ENCODE assay signal across 22 mouse cellular contexts in genomic region chr6:86839089-86839488, GRCm38 (mm10).
"Had no signal": no experiment of that assay in that cellular context is flagged by ENCODE, and none has a peak within 500 bp of the region (broad histone marks: within the 10 kb centered on the region; RNA-seq: fewer than 3 reads in every experiment).

No protein-coding gene starts in this region.

- H3K4me3 ChIP-seq: kidney, embryonic 15.5 days; left cerebral cortex, adult 2 months; limb, embryonic 12.5 days; limb, embryonic 15.5 days; neural tube, embryonic 13.5 days; stomach, embryonic 15.5 days had no signal

- H3K9me3 ChIP-seq: kidney, embryonic 15.5 days; limb, embryonic 12.5 days; limb, embryonic 15.5 days; neural tube, embryonic 13.5 days; stomach, embryonic 15.5 days had no signal

- DNase-seq: kidney, postnatal 10 days; kidney, postnatal 36 days; layer of hippocampus, postnatal 36 days; left cerebral cortex, postnatal 4 days; liver, postnatal 0 days; lung, embryonic 14.5 days; lung, postnatal 10 days; lung, postnatal 4 days; midbrain, embryonic 14.5 days; retina, postnatal 1 day; right cerebral cortex, postnatal 25 days; spleen, adult 18-20 months; thymus, postnatal 25 days had no signal

- H3K9ac ChIP-seq: kidney, embryonic 15.5 days; limb, embryonic 12.5 days; limb, embryonic 15.5 days; liver, embryonic 14.5 days; liver, postnatal 0 days; lung, embryonic 14.5 days; neural tube, embryonic 13.5 days; stomach, embryonic 15.5 days had no signal

- H3K27me3 ChIP-seq: kidney, embryonic 15.5 days; limb, embryonic 12.5 days; limb, embryonic 15.5 days; neural tube, embryonic 13.5 days; stomach, embryonic 15.5 days had no signal

- H3K36me3 ChIP-seq: kidney, embryonic 15.5 days; limb, embryonic 12.5 days; limb, embryonic 15.5 days; neural tube, embryonic 13.5 days; stomach, embryonic 15.5 days had no signal

- H3K27ac ChIP-seq: kidney, embryonic 15.5 days; left cerebral cortex, adult 2 months; limb, embryonic 12.5 days; limb, embryonic 15.5 days; liver, embryonic 14.5 days; neural tube, embryonic 13.5 days; stomach, embryonic 15.5 days had no signal

- H3K4me1 ChIP-seq: kidney, embryonic 15.5 days; limb, embryonic 12.5 days; limb, embryonic 15.5 days; neural tube, embryonic 13.5 days; stomach, embryonic 15.5 days had no signal

- H3K4me2 ChIP-seq: kidney, embryonic 15.5 days; limb, embryonic 12.5 days; limb, embryonic 15.5 days; liver, embryonic 11.5 days; lung, embryonic 14.5 days; midbrain, embryonic 11.5 days; neural tube, embryonic 13.5 days; stomach, embryonic 15.5 days had no signal
